Mouse (Mus musculus) heart, embryonic 14.5 days (tissue): ENCODE measurements at regions not wholly inside any gene's neighbourhood (a gene's known extent, or its start where the extent isn't known, plus 50 kb on each side); places are given as distances from the start of the nearest gene placed in this dataset.

ENCODE experiments used
- ATAC-seq: fragments of 200-750 bp; cut with Nextera tagmentation; 2 replicates; pipeline ENCODE4 v1.8.0; 2017; ENCODE audit warnings: low read depth, moderate TSS enrichment; ENCODE audit not compliant: insufficient number of reproducible peaks, insufficient read depth, low FRiP score
- H3K27ac ChIP-seq, 2 experiments: fragments of 200-500 bp in 1 of 2; fragments of 300-500 bp in 1 of 2; sonication (generic) in 1 of 2; replicated peaks in 1 of 2; 2 replicates each; pipeline ENCODE4 v1.5.1; 2012 to 2014; ENCODE audit warnings: low read depth in 2 of 2, low read length in 2 of 2, control low read depth in 1 of 2, mild to moderate bottlenecking in 1 of 2, mixed read lengths in 1 of 2; ENCODE audit not compliant: control insufficient read depth in 1 of 2, insufficient read depth in 1 of 2
- H3K27me3 ChIP-seq: fragments of 300-500 bp; sonication (generic); 2 replicates; pipeline ENCODE4 v1.6.1; 2014; ENCODE audit warnings: mild to moderate bottlenecking, low read length, control low read depth; ENCODE audit not compliant: control insufficient read depth, insufficient read depth
- H3K36me3 ChIP-seq: fragments of 300-500 bp; sonication (generic); 2 replicates; pipeline ENCODE4 v1.6.1; 2014; ENCODE audit warnings: mild to moderate bottlenecking, control low read depth, low read length, mixed read lengths; ENCODE audit not compliant: control insufficient read depth, insufficient read depth
- H3K4me1 ChIP-seq, 2 experiments: fragments of 200-500 bp in 1 of 2; fragments of 300-500 bp in 1 of 2; sonication (generic) in 1 of 2; 2 replicates each; pipeline ENCODE4 v1.6.1; 2012 to 2014; ENCODE audit warnings: low read length in 2 of 2, control low read depth in 1 of 2, mixed read lengths in 1 of 2; ENCODE audit not compliant: control insufficient read depth in 2 of 2, insufficient read depth in 2 of 2
- H3K4me2 ChIP-seq: fragments of 300-500 bp; sonication (generic); 2 replicates; pipeline ENCODE4 v1.6.1; 2014; ENCODE audit warnings: mild to moderate bottlenecking, low read length
- H3K4me3 ChIP-seq, 2 experiments: fragments of 200-500 bp in 1 of 2; fragments of 300-500 bp in 1 of 2; sonication (generic) in 1 of 2; 2 replicates each; pipeline ENCODE4 v1.5.1; 2012 to 2014; ENCODE audit warnings: low read length in 2 of 2, mild to moderate bottlenecking in 2 of 2, control low read depth in 1 of 2, low read depth in 1 of 2, moderate library complexity in 1 of 2; ENCODE audit not compliant: control insufficient read depth in 1 of 2, insufficient read depth in 1 of 2
- H3K9ac ChIP-seq: fragments of 300-500 bp; sonication (generic); 2 replicates; pipeline ENCODE4 v1.6.1; 2014; ENCODE audit warnings: mild to moderate bottlenecking, low read length
- H3K9me3 ChIP-seq: fragments of 300-500 bp; sonication (generic); 2 replicates; pipeline ENCODE4 v1.6.1; 2016; ENCODE audit warnings: low read length, control low read depth; ENCODE audit not compliant: control insufficient read depth
- WGBS: fragments of 180-500 bp; shearing (Covaris S2); extraction: QIAGEN DNeasy Blood & Tissue Kit; methylation state at CpG from one replicate; pipeline ENCODE4 v1.1.7; 2014; 5-methylcytosine and 5-hydroxymethylcytosine counted together

GRCm38 (mm10) chr11:114177789-114178188, 110.9 kb upstream of the Sdk2 start:
- no peaks in the 10 kb centered on the region for H3K36me3 ChIP-seq
- no peak overlapping the region for H3K4me2 ChIP-seq
- ATAC-seq, result no peak
- WGBS, result 71% methylated on average over 4 of the region's 4 CpGs
- no peak overlapping the region for H3K9ac ChIP-seq
- H3K9me3 ChIP-seq, result no peaks in the 10 kb centered on the region
- H3K27ac ChIP-seq, result no peak overlapping the region
- H3K27me3 ChIP-seq, result no peaks in the 10 kb centered on the region
- peaks cover 15 to 19% of the 10 kb centered on the region in 2 experiments for H3K4me1 ChIP-seq
- H3K4me3 ChIP-seq, result no peak overlapping the region

- H3K27me3 ChIP-seq, result no peaks in the 10 kb centered on the region
- H3K4me2 ChIP-seq, result no peak overlapping the region
- ATAC-seq, result no peak
- WGBS, result 94% methylated on average over 1 of the region's 1 CpGs
- H3K4me1 ChIP-seq, result peaks cover 15 to 19% of the 10 kb centered on the region in 2 experiments
- H3K9me3 ChIP-seq, result no peaks in the 10 kb centered on the region
- no peak overlapping the region for H3K4me3 ChIP-seq
- no peak overlapping the region for H3K9ac ChIP-seq
- no peaks in the 10 kb centered on the region for H3K36me3 ChIP-seq
- H3K27ac ChIP-seq, result no peak overlapping the region
Measured at GRCm38 (mm10) chr11:114177281-114177680, 110.4 kb upstream of the Sdk2 start.

- no peaks in the 10 kb centered on the region for H3K9me3 ChIP-seq
- no peak overlapping the region for H3K9ac ChIP-seq
- no peak overlapping the region for H3K27ac ChIP-seq
- H3K36me3 ChIP-seq, result no peaks in the 10 kb centered on the region
- no peak overlapping the region for H3K4me3 ChIP-seq
- H3K4me2 ChIP-seq, result no peak overlapping the region
- ATAC-seq, result no peak
- H3K4me1 ChIP-seq, result peaks cover 15 to 19% of the 10 kb centered on the region in 2 experiments
- no peaks in the 10 kb centered on the region for H3K27me3 ChIP-seq
- 43% methylated on average over 4 of the region's 4 CpGs for WGBS
Measured at GRCm38 (mm10) chr11:114176671-114177212, 109.9 kb upstream of the Sdk2 start.

GRCm38 (mm10) chr11:114175437-114176131, 108.7 kb upstream of the Sdk2 start:
- H3K27me3 ChIP-seq, result no peaks in the 10 kb centered on the region
- WGBS, result 51% methylated on average over 23 of the region's 23 CpGs
- no peaks in the 10 kb centered on the region for H3K36me3 ChIP-seq
- H3K4me2 ChIP-seq, result no peak overlapping the region
- ATAC-seq, result no peak
- no peak overlapping the region for H3K4me3 ChIP-seq
- no peaks in the 10 kb centered on the region for H3K9me3 ChIP-seq
- no peak overlapping the region for H3K27ac ChIP-seq
- H3K4me1 ChIP-seq, result peaks cover 15 to 19% of the 10 kb centered on the region in 2 experiments
- no peak overlapping the region for H3K9ac ChIP-seq

GRCm38 (mm10) chr11:114174871-114175270, 108.0 kb upstream of the Sdk2 start:
- Histone ChIP-seq H3K36me3 (no peaks in the 10 kb centered on the region), H3K27me3 (no peaks in the 10 kb centered on the region), H3K4me3 (no peak overlapping the region), H3K9me3 (no peaks in the 10 kb centered on the region), H3K27ac (no peak overlapping the region), H3K4me2 (no peak overlapping the region), H3K9ac (no peak overlapping the region), H3K4me1 (peaks cover 15 to 19% of the 10 kb centered on the region in 2 experiments)
- ATAC-seq, result no peak
- WGBS, result 66% methylated on average over 4 of the region's 4 CpGs

- Histone ChIP-seq H3K4me2 (no peak overlapping the region), H3K4me1 (peaks cover 12 to 17% of the 10 kb centered on the region in 2 experiments), H3K9me3 (no peaks in the 10 kb centered on the region), H3K36me3 (no peaks in the 10 kb centered on the region), H3K9ac (no peak overlapping the region), H3K27ac (no peak overlapping the region), H3K27me3 (0 out of 2 replicates have a peak, but pooled peaks cover 3% of the 10 kb centered on the region), H3K4me3 (no peak overlapping the region)
- no peak for ATAC-seq
- 47% methylated on average over 13 of the region's 13 CpGs for WGBS
Measured at GRCm38 (mm10) chr11:114168231-114168661, 101.4 kb upstream of the Sdk2 start.

- H3K9ac ChIP-seq, result peak overlapping the region; percentile 66
- WGBS, result 14% methylated on average over 23 of the region's 23 CpGs
- H3K27ac ChIP-seq, result peak overlapping the region; percentile 15 to 70
- peaks cover 12 to 17% of the 10 kb centered on the region in 2 experiments for H3K4me1 ChIP-seq
- peak overlapping the region; percentile 66 for H3K4me2 ChIP-seq
- peak overlapping the region; percentile 22 to 24 for H3K4me3 ChIP-seq
- H3K9me3 ChIP-seq, result 0 out of 2 replicates have a peak, but pooled peaks cover 1% of the 10 kb centered on the region
- 0 out of 2 replicates have a peak, but pooled peaks cover 3% of the 10 kb centered on the region for H3K27me3 ChIP-seq
- H3K36me3 ChIP-seq, result no peaks in the 10 kb centered on the region
- ATAC-seq, result peak; percentile 9; the same call in 1 of the 2 replicates
Measured at GRCm38 (mm10) chr11:114165656-114166362, 99.0 kb upstream of the Sdk2 start.
